Mouse (Mus musculus): ENCODE measurements around the gene B4gat1.

B4gat1 gene

DNA sequence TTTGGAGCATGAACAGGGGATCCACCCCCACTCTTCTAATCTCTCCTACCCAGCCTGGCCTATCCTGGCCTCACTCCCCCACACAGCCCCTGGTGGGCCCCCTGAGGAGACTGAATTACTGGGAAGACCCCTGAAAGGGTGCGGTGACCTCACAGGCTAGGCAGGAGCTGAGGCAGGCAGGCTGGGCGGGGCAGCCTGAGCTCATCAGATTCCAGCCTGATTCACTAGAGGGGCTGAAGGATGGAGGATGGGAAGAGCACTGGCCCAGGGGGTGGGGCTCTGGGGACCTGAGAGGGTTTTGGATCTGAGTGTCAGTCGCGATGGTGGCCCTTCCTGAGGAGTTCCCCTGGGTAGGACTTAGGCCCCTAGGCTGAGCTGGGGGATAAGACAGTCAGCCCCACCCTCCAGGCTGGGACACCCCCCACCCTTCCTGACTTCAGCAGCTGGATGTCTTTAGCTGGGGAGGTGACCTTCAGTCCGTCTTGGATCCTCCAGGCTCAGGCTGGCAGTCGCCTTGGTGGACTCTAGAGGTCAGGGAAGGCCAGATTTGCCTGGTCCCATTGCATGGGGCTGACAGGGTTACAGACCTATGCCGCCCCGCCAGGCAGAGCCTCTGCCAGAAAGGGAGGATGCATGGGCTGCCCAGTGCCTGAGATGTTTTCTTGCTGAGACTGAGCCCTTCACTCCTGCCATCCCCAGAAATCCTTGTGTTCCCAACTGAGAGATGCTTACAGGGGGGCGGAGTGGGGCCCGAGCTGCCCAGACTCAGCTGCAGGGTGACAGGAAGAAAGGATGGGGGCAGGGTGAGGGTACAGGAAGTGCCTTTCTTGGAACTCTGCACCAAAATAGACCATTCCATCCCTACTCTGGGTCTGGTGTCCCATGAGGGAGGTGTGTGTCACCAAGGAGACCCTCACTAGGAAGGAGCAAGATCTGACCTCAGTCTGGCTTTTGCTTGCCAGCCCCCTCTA is 20.5 kb downstream of the B4gat1 start:
- DNase-seq (ENCODE audit: low spot score in 2 of 2): no peak

DNA sequence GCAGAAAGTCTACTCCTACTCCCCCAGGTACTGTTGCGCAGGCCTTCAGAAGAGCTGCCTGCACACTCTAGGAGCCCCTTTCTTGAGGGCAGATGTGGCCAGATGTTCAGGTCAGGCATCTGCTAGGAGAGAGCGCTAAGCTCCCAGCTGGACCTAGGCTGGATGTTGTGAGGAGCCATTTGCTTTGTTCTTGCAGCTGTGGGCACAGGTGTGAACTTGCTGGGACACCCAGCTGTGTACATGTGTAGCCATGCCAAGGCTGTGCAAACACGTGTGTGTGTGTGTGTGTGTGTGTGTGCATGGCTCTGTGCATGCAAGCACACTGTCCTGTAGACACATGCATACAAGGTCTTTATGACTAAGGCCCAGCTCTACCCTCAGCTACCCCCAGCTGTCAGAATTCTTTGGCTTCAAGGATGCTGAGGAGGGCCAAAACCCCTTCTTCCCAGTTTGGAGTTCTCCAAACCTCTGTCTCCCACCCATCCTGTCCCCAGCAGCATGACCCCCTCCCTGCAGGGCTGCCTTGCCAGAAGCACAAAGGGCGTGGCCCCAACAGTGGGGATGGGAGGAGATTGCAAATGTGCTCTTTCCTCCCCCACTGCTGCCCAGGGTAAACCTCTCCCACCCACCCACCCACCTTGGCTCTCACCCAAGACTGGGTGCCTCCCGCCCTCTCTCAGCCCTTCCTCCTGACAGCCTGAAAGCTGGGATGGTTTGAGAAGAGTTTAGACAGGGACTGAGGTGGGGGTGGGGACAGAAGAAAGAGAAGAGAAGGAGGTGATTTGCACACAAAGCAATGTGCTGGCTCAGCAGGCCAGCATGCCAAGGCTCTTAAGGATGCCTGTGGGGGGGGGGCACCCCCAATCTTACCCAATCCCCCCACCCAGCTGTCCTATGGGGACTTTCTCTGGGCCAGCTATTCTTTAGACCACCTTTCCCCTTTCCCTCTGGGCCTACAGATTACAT is 22.0 kb downstream of the B4gat1 start:
- DNase-seq (ENCODE audit: low spot score in 2 of 2): no peak

DNA sequence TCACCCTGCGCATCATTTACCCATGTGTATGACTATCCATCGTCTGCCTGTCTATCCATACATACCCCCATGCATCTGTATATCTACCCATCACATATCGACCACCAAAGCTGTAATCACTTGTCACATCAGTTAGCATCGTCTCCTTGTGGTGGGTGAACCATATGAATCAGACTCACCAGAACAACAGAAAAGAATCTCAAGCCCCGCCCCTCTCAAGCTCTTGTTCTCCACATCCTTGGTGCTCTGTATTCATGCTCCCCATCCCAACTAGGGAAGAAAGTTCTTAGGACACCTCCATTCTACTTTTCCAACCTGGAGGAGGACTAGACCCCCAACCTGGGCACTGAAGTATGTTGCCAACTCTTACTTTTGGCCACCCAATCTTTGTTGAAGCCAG is 23.4 kb downstream of the B4gat1 start:
- no peak for DNase-seq (ENCODE audit: low spot score in 2 of 2)

DNA sequence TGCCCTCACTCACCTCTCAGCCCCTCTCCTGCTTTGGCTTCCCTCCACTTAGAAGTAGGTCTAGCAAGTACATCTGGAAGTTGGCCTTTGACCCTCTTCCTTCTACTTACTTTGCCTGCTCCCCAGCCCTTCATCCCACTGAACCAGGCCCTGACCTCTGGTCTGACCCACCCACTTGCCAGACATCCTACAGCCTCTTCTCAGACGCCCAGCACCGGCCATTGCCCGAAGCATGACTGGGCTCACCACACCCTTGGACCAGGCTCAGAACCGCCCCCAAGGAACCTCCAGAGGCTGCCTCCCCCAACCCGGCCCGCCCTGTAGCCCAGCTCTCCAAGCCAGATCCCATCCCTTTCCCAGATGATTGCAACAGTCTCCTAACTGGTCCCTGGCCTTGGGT is 23.8 kb downstream of the B4gat1 start:
- no peak for DNase-seq (ENCODE audit: low spot score in 2 of 2)

DNA sequence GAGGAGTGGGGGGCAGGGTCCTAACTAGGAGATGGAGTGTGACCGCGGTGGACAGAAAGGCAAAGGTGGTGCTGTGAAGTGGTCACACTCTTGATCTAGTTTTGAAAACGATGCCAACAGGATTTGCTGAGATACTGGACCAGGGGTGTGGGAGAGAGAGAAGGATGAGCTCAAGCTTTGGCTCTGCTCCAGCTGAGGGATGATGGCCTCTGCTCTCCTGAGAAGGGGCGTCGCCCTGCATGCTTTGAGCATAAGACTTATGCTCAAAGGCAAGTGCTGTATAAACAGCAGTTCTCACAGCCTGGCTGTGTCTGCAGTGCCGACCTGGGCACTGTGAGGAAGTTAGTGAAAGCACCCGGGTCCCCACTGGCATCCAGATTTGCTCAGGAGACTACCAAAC is 26.5 kb downstream of the B4gat1 start:
- DNase-seq (ENCODE audit: low spot score in 2 of 2): no peak

DNA sequence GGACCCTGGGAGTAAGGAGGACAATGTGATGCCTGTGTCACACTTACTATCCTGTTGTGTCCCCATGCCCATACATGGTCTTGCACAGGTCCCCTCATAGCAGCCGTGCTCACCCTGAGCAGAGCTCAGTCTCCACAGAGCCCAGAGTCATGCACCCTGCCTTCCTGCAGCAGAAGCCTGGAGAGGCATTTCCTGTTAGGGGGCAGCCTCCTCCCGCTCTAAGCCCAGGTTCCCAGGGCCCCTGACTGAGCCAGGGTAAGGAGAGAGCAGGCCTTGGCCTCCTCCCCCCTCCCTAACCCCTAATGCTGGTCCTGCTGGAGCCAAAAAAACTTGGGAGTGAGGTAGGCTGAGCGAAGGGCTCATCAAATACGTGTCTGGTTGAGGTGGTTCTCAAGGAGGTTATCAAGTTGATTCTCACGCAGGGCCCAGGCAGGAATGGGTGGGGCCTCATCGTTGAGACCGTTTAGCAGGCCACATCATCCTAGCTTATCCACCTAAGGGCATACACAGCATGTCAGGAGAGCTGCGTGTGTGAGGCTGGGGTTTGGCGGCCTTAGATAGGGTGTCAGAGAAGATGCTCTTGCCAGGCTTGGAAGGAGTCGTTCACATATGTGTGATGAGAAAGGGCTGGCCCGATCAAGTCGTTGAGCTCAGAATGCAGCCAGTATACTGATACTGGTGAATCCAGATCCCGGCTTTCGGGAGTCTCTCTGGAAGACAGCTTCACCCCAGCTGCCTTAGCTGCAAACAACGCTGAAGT is 28.6 kb downstream of the B4gat1 start:
- no peak for DNase-seq (ENCODE audit: low spot score in 2 of 2)

DNA sequence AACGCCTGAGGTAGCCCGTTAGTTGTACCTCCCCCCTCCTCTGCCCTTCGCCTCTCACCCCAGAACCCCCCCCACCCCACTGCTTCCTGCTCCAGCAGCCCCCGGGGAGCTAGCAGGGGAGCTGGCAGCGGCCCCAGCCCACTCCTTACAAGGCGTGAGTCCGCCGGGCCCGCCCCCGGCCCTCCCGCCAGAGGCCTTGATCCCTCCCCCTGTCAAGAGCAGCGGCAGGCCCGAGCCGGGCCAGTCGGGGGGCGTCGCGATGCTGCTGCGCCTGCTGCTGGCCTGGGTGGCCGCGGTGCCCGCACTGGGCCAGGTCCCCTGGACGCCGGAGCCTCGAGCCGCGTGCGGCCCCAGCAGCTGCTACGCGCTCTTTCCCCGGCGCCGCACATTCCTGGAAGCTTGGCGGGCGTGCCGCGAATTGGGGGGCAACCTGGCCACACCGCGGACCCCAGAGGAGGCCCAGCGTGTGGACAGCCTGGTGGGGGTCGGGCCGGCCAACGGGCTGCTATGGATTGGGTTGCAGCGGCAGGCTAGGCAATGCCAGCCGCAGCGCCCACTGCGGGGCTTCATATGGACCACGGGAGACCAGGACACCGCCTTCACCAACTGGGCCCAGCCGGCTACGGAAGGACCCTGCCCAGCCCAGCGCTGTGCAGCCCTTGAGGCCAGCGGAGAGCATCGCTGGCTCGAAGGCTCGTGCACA is 29.4 kb downstream of the B4gat1 start, which contains the start of gene Cd248:
Gene Cd248 (plus strand): TSS at position 212 of the 703 bp plus-strand sequence.
- DNase-seq (ENCODE audit: low spot score in 2 of 2): no peak

DNA sequence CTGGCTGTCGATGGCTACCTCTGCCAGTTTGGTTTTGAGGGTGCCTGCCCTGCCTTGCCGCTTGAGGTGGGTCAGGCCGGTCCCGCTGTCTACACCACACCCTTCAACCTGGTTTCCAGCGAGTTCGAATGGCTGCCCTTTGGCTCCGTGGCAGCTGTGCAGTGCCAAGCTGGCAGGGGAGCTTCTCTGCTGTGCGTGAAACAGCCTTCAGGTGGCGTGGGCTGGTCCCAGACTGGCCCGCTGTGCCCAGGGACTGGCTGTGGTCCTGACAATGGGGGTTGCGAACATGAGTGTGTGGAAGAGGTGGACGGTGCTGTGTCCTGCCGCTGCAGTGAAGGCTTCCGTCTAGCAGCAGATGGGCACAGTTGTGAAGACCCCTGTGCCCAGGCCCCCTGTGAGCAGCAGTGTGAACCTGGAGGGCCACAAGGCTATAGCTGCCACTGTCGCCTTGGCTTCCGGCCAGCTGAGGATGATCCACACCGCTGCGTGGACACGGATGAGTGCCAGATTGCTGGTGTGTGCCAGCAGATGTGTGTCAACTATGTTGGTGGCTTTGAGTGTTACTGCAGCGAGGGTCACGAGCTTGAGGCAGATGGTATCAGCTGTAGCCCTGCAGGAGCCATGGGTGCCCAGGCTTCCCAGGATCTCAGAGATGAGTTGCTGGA is 30.1 kb downstream of the B4gat1 start:
- no peak for DNase-seq (ENCODE audit: low spot score in 2 of 2)

DNA sequence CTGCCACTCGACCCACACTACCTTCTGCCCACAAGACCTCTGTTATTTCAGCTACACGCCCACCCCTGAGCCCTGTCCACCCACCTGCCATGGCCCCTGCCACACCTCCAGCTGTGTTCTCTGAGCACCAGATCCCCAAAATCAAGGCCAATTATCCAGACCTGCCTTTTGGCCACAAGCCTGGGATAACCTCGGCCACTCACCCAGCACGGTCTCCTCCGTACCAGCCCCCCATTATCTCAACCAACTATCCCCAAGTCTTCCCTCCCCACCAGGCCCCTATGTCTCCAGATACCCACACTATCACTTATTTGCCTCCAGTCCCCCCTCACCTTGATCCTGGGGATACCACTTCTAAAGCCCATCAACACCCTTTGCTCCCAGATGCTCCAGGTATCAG is 30.9 kb downstream of the B4gat1 start:
- no peak for DNase-seq (ENCODE audit: low spot score in 2 of 2)

DNA sequence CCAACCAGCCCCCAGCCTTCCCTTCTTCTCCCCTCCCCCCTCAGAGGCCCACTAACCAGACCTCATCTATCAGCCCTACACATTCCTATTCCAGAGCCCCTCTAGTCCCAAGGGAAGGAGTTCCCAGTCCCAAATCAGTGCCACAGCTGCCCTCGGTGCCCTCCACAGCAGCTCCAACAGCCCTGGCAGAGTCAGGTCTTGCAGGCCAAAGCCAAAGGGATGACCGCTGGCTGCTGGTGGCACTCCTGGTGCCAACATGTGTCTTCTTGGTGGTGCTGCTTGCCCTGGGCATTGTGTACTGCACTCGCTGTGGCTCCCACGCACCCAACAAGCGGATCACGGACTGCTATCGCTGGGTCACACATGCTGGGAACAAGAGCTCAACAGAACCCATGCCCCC is 31.4 kb downstream of the B4gat1 start:
- no peak for DNase-seq (ENCODE audit: low spot score in 2 of 2)

DNA sequence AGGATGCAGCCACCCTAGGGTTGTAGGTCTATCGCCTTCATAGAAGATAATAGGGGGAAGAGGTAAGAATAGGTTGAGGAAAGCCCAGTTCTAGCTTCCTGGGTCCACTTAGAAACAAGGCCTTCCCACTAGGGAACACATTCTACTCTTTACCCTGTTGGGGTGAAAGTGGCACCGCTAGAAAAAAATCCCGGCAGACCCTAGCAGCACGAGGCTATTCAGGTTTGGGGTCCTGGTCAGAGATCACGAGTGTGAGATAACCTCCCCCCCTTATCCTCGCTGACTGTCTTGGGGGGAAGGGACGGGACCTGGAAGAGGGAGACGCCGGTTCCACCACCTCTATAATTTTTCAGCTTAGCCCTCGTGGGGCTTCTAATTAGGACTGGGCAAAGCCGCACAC is 32.5 kb downstream of the B4gat1 start:
- no peak for DNase-seq (ENCODE audit: low spot score in 2 of 2)

DNA sequence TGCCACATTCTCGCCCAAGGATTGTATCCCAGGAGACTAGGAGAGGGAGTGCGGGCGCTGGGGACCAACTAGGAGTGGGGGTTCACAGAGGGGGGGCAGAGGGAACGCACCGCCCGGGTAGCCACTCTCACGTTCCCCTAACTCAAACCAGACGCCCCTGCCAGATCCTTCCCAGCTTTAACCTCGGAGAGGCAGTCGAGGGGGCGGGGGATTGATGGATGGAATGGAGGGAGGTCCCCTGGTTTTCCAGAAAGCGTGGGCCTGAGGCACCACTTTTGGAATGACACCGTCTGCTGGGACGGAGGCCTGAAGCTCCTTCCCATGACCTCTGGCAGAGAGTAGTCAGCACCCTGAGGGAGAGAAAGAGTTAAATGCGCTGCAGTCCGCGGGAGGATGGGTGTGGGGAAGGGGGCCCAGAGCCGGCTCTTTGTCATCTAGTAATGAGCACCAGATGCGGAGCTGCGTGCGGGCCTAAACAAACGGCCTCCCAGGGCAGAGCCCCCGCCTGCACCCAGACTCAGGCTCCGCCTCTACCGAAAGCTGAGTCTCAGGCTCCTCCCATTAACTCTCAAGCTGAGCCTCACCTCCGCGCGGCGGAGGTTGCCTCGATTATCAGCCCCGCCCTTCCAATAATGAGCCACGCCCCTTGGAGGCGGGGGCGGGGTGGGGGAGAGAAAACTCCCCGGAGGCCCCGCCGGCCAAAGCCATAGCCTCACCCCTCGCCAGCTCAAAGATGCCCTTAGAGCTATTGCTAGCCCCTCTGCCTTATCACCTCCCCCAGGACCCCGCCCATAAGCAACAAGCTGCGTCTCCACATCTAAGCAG is 33.1 kb downstream of the B4gat1 start:
- DNase-seq (ENCODE audit: low spot score in 2 of 2): no peak

DNA sequence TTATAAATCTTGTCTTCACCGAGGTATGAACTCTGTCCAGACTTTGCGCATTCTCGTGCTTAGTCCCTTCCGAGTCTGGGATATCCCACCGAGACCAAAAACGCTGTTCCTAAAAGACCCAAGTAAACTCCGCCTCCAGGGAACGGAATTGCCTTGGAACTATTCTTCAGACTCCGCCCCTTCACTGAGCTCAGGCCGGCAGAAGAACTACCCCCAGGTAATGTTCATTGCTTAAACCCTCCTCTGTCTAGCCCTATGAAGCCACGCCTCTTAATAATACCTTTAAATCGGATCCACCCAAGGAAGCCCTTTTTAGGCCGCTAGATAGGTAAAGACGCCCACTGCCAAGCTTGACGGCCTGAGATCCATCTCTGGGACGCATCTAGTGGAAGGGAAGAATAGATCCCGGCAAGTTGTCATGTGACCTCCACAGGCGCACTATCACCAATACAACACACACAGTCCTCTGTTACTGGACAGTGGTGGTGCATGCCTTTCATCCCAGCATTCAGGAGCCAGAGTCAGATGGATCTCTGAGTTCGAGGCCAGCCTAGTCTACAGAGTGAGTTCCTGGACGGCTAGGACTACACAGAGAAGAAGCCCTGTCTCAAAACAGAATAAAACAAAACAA is 33.9 kb downstream of the B4gat1 start:
- no peak for DNase-seq (ENCODE audit: low spot score in 2 of 2)

DNA sequence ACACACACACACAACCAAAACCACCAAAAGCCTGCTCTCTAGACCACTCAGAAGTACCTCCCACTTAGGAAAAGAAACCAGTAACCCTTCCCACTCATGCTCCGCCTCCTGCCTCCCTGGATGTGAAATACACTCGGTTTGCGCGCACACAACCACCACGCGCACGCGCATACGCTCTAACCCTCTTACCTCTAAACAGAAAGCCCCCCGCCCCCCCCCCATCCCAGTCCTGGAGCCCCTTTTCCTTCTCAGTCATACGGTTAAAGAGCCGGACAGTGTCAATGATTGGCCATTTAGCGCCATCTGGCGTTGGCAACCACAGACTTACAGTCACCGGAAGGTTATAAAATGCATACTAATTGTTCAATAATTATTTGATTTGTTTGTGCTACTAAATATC is 34.4 kb downstream of the B4gat1 start:
- DNase-seq (ENCODE audit: low spot score in 2 of 2): no peak

DNA sequence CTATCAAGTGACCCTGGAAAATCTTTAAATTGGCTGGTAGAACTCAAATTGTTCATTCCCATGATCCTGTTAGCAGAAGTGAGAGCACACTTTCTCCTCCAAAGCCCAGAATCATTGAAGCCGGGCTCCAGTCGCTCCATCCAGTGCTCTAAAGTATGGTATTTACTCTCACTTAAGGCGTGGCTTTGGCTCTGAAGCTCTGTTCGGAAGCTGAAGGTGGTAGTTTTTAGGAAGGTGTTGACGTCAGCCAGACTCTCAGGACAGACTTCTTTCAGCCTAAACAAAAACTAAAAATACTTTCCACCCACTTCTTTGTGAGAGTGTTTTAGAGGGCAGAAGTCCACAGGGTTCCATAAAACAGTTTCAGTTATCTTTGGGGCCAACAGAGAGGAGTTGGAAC is 34.9 kb downstream of the B4gat1 start:
- DNase-seq (ENCODE audit: low spot score in 2 of 2): no peak

DNA sequence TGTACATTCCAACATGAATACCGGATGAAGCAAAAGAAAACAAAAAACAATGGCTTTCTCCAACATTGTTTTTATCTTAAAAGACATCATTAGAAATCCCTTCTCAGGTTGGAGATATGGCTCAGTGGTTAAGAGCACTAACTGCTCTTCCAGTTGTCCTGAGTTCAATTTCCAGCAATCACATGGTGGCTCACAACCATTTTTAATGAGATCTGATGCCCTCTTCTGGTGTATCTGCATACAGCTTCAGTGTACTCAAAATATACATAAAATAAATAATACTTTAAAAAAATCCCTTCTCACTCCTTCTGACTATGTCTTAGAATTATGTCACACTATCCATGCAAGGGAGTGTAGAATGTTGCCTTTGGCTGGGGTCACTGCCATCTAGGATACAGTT is 40.7 kb downstream of the B4gat1 start:
- no peak for DNase-seq (ENCODE audit: low spot score in 2 of 2)

DNA sequence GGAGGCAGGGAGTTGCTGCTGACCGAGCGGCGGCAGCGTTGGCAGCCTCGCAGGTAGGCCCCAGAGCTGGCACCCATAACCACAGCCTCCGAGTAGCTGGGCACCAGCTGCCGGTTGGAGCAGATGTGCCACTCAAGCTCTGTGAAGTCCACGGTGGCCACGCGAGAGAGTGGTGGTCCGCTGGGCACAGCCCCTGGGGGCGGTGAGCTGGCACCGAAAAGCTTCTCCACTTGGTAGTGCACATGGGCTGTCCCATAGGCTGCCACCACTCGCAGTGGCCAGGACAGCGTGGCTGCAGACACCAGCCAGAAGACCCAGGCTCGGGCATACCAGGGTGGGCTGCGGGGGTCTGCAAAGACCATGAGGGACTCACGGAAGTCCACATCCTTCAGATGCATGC is 43.4 kb downstream of the B4gat1 start:
- DNase-seq (ENCODE audit: low spot score in 2 of 2): no peak

DNA sequence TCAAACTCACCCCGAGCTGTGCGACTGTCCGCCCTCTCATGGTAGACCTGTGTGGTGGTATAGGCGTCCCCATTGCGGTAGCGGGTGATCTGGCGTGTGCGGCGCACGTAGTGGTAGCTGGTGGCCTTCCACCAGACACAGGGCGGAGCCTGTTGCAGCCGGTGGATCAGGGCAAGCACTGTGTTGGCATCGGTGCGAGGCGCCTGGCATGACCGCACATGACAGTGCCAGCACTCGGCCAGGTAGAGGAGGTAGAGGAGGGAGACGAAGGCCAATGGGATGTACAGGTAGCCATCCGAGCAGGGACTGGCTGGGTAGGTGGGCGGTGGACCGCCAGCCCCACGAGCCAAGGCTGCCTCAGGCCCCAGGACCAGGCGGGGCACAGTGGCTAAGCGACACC is 44.0 kb downstream of the B4gat1 start:
- DNase-seq (ENCODE audit: low spot score in 2 of 2): no peak

Data from frontal cortex, postnatal 10 days (tissue).